Mouse (Mus musculus): ENCODE results near the gene Tff3. TPM values are rescaled to one million over a fixed set of nuclear protein-coding genes. Genes with fewer than 3 reads are reported as not detected.

Tff3 gene
- total and polyA plus RNA-seq, 3 experiments: not detected

DNA sequence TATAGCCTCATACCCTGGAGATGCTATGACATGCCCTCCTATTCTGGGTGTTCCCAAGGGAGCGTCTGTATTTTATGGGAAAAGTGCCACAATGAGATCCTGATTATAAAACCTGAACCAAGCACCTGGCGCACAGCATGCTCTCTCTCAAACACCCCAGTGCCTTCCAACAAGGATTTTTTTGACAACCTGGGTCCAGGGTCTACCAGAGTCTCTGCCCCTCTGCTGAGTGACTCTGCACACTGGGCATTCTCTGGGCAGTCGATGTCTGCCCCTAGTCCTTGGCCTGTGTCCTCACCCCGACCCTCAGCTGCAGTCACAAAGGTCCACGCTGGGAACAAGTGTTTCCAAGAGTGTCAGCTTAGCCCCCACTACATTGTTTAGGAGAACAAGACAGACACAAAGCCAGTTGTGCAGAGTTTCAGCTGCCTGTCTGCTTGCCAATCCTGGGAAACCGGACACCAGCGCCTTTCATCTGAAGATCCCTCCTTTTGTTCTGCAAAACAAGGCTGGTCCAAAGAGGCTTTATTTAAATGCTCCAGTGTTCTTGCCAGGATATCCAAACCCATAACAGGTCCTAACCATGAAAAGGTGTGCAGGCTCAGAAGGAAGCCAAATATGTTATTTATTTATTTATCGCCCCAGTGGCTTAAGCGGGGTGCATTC, 16.1 kb downstream of the Tff3 start:
- DNase-seq (ENCODE audit: extremely low read depth): no peak
- Histone ChIP-seq H3K4me3 (replicated peaks in 1 of 3; ENCODE audit: low read depth in 2 of 3, low read length in 2 of 3, poor library complexity in 1 of 3) (no peak overlapping the region), H3K27ac (ENCODE audit: insufficient read depth, low read depth) (no peak overlapping the region), H3K9me3 (replicated peaks; ENCODE audit: low read length) (no peaks in the 10 kb centered on the region), H3K4me2 (ENCODE audit: insufficient read depth, low read depth, poor library complexity, severe bottlenecking) (no peak overlapping the region), H3K27me3 (replicated peaks) (peaks cover 2% of the 10 kb centered on the region), H3K36me3 (replicated peaks in 1 of 2; ENCODE audit: control insufficient read depth in 1 of 2, insufficient read depth in 1 of 2, low read length in 1 of 2) (peaks cover 18 to 45% of the 10 kb centered on the region in 2 experiments), H3K4me1 (ENCODE audit: control insufficient read depth in 1 of 2, insufficient read depth in 2 of 2) (peaks cover 0 to 8% of the 10 kb centered on the region in 2 experiments; a peak in 1 of 4 replicates), H3K9ac (ENCODE audit: insufficient read depth, low read depth) (no peak overlapping the region), H3K79me2 (replicated peaks; ENCODE audit: control insufficient read depth, extremely low read depth, insufficient read depth, poor library complexity, severe bottlenecking) (no peaks in the 10 kb centered on the region)
- TF ChIP-seq TBP (conservative IDR thresholded peaks at IDR 0.05; ENCODE audit: low read depth, low read length): no peak
- TF ChIP-seq MAX (IDR thresholded peaks at IDR 0.05; ENCODE audit: low read length): no peak
- TF ChIP-seq KAT2A (IDR thresholded peaks at IDR 0.05; ENCODE audit: insufficient replicate concordance, low read length): no peak
- TF ChIP-seq IRF4 (IDR thresholded peaks at IDR 0.05; ENCODE audit: low read depth, low read length): no peak
- TF ChIP-seq ELF1 (IDR thresholded peaks at IDR 0.05; ENCODE audit: low read depth, low read length): no peak
- dilution Hi-C loops (cut with MboI; ENCODE audit: extremely low pct_ligation_motif_present, extremely low pct_unique_long_range_greater_than_20kb, low sequenced_read_pairs): no loop called here
- in situ Hi-C loops (cut with MboI; ENCODE audit: low pct_ligation_motif_present, low pct_unique_long_range_greater_than_20kb, low sequenced_read_pairs): no loop called here

DNA sequence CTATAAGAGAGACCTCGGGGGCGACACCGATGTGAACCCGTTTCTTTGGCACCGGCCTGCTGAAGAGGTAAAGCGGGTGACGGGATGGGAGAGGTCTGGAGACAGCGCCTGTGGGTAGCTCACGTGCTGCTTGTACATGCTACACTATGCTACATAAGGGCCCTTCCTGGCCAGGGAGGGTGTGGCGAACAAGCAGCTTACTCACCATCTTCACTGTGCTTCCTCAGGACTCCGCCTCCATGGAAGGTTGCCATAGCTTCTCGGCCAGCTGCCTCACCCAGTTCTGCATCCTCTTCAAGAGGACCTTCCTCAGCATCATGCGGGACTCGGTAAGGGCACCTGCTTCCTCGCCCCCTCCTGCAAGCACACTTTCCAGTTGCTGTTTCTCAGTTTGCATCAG, 21.1 kb downstream of the Tff3 start:
- Histone ChIP-seq H3K4me3 (replicated peaks in 1 of 3; ENCODE audit: low read depth in 2 of 3, low read length in 2 of 3, poor library complexity in 1 of 3) (no peak overlapping the region), H3K27ac (ENCODE audit: insufficient read depth, low read depth) (no peak overlapping the region), H3K4me1 (ENCODE audit: control insufficient read depth in 1 of 2, insufficient read depth in 2 of 2) (peaks cover 0 to 8% of the 10 kb centered on the region in 2 experiments; a peak in 1 of 4 replicates), H3K36me3 (replicated peaks in 1 of 2; ENCODE audit: control insufficient read depth in 1 of 2, insufficient read depth in 1 of 2, low read length in 1 of 2) (peaks cover 16 to 43% of the 10 kb centered on the region in 2 experiments), H3K9me3 (replicated peaks; ENCODE audit: low read length) (no peaks in the 10 kb centered on the region), H3K4me2 (ENCODE audit: insufficient read depth, low read depth, poor library complexity, severe bottlenecking) (no peak overlapping the region), H3K79me2 (replicated peaks; ENCODE audit: control insufficient read depth, extremely low read depth, insufficient read depth, poor library complexity, severe bottlenecking) (no peaks in the 10 kb centered on the region), H3K27me3 (replicated peaks) (peaks cover 4% of the 10 kb centered on the region), H3K9ac (ENCODE audit: insufficient read depth, low read depth) (no peak overlapping the region)
- in situ Hi-C loops (cut with MboI; ENCODE audit: low pct_ligation_motif_present, low pct_unique_long_range_greater_than_20kb, low sequenced_read_pairs): no loop called here
- TF ChIP-seq MAX (IDR thresholded peaks at IDR 0.05; ENCODE audit: low read length) (no peak), JUND (conservative IDR thresholded peaks at IDR 0.05; ENCODE audit: low read depth, low read length) (no peak), CTCF (conservative IDR thresholded peaks at IDR 0.05 in 1 of 2, IDR thresholded peaks at IDR 0.05 in 1 of 2; ENCODE audit: low read depth in 2 of 2, low read length in 2 of 2) (no peak), NRF1 (IDR thresholded peaks at IDR 0.05; ENCODE audit: low read depth, low read length) (no peak), KAT2A (IDR thresholded peaks at IDR 0.05; ENCODE audit: insufficient replicate concordance, low read length) (no peak), CHD2 (IDR thresholded peaks at IDR 0.05; ENCODE audit: low read length) (no peak), RAD21 (IDR thresholded peaks at IDR 0.05; ENCODE audit: low read depth, low read length) (no peak), TCF12 (IDR thresholded peaks at IDR 0.05; ENCODE audit: low read depth, low read length) (no peak)
- dilution Hi-C loops (cut with MboI; ENCODE audit: extremely low pct_ligation_motif_present, extremely low pct_unique_long_range_greater_than_20kb, low sequenced_read_pairs): no loop called here
- no peak for DNase-seq (ENCODE audit: extremely low read depth)

DNA sequence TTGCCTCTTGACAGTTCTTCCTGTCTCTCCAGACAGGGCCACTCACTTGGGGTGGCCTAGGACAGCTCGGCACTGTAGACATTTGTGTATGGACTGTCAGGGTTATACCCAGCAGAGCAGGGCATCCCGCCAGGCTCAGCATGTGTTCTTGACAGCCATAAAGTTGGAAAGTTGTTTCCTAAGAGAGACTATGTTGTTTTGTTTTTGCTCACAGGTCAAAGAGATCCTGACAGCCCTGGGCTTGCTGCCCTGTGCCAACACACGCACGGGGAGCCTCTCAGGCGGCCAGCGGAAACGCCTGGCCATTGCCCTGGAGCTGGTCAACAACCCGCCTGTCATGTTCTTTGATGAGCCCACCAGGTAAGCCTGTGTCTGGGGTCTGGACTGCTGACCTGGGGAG, 25.6 kb downstream of the Tff3 start:
- Histone ChIP-seq H3K27me3 (replicated peaks) (peaks cover 6% of the 10 kb centered on the region), H3K9me3 (replicated peaks; ENCODE audit: low read length) (no peaks in the 10 kb centered on the region), H3K4me2 (ENCODE audit: insufficient read depth, low read depth, poor library complexity, severe bottlenecking) (no peak overlapping the region), H3K79me2 (replicated peaks; ENCODE audit: control insufficient read depth, extremely low read depth, insufficient read depth, poor library complexity, severe bottlenecking) (no peaks in the 10 kb centered on the region), H3K9ac (ENCODE audit: insufficient read depth, low read depth) (no peak overlapping the region), H3K4me1 (ENCODE audit: control insufficient read depth in 1 of 2, insufficient read depth in 2 of 2) (no peaks in the 10 kb centered on the region), H3K4me3 (replicated peaks in 1 of 3; ENCODE audit: low read depth in 2 of 3, low read length in 2 of 3, poor library complexity in 1 of 3) (no peak overlapping the region), H3K27ac (ENCODE audit: insufficient read depth, low read depth) (no peak overlapping the region), H3K36me3 (replicated peaks in 1 of 2; ENCODE audit: control insufficient read depth in 1 of 2, insufficient read depth in 1 of 2, low read length in 1 of 2) (peaks cover 5 to 8% of the 10 kb centered on the region in 2 experiments)
- no peak for DNase-seq (ENCODE audit: extremely low read depth)
- TF ChIP-seq CHD2 (IDR thresholded peaks at IDR 0.05; ENCODE audit: low read length): no peak
- no peak for TF ChIP-seq RCOR1 (conservative IDR thresholded peaks at IDR 0.05; ENCODE audit: low read depth, low read length)
- no peak for TF ChIP-seq UBTF (IDR thresholded peaks at IDR 0.05; ENCODE audit: low read depth, low read length)
- no peak for TF ChIP-seq E2F4 (IDR thresholded peaks at IDR 0.05; ENCODE audit: insufficient replicate concordance, low read depth, low read length)
- no peak for TF ChIP-seq ZC3H11A (IDR thresholded peaks at IDR 0.05; ENCODE audit: low read depth, low read length)
- TF ChIP-seq KAT2A (IDR thresholded peaks at IDR 0.05; ENCODE audit: insufficient replicate concordance, low read length): no peak
- no peak for TF ChIP-seq RAD21 (IDR thresholded peaks at IDR 0.05; ENCODE audit: low read depth, low read length)
- TF ChIP-seq EP300 (IDR thresholded peaks at IDR 0.05; ENCODE audit: low read length): no peak
- TF ChIP-seq IRF4 (IDR thresholded peaks at IDR 0.05; ENCODE audit: low read depth, low read length): no peak
- TF ChIP-seq HCFC1 (IDR thresholded peaks at IDR 0.05; ENCODE audit: low read depth, low read length): no peak
- no peak for TF ChIP-seq MXI1 (IDR thresholded peaks at IDR 0.05; ENCODE audit: low read depth, low read length)
- TF ChIP-seq MAZ (IDR thresholded peaks at IDR 0.05; ENCODE audit: low read depth, low read length): no peak
- no peak for TF ChIP-seq USF2 (conservative IDR thresholded peaks at IDR 0.05; ENCODE audit: low read depth, low read length)
- no peak for TF ChIP-seq ZKSCAN1 (IDR thresholded peaks at IDR 0.05; ENCODE audit: borderline replicate concordance, low read depth, low read length)
- TF ChIP-seq POLR2A (IDR thresholded peaks at IDR 0.05; ENCODE audit: low read depth, low read length): no peak
- TF ChIP-seq NELFE (IDR thresholded peaks at IDR 0.05; ENCODE audit: low read depth, low read length): no peak
- no peak for TF ChIP-seq ELF1 (IDR thresholded peaks at IDR 0.05; ENCODE audit: low read depth, low read length)
- no peak for TF ChIP-seq TCF12 (IDR thresholded peaks at IDR 0.05; ENCODE audit: low read depth, low read length)
- TF ChIP-seq CTCF (conservative IDR thresholded peaks at IDR 0.05 in 1 of 2, IDR thresholded peaks at IDR 0.05 in 1 of 2; ENCODE audit: low read depth in 2 of 2, low read length in 2 of 2): no peak
- no peak for TF ChIP-seq ZNF384 (IDR thresholded peaks at IDR 0.05; ENCODE audit: low read depth, low read length)
- dilution Hi-C loops (cut with MboI; ENCODE audit: extremely low pct_ligation_motif_present, extremely low pct_unique_long_range_greater_than_20kb, low sequenced_read_pairs): no loop called here
- in situ Hi-C loops (cut with MboI; ENCODE audit: low pct_ligation_motif_present, low pct_unique_long_range_greater_than_20kb, low sequenced_read_pairs): no loop called here

Data from CH12.LX (cell line).